Mouse (Mus musculus): Measurements from ENCODE around the gene Plppr5.

GRCm38 (mm10) chr3:117664316-117664715 is 89.7 kb downstream of the Plppr5 start:
- TF ChIP-seq CTCF (IDR thresholded peaks at IDR 0.05; ENCODE audit: low read depth) (no peak), EP300 (IDR thresholded peaks at IDR 0.05; ENCODE audit: low read depth) (no peak)

Measured in heart, postnatal 0 days (tissue).